Mouse (Mus musculus) adrenal gland (tissue): ENCODE measurements at regions not wholly inside any gene's neighbourhood (a gene's known extent, or its start where the extent isn't known, plus 50 kb on each side); places are given as distances from the start of the nearest gene placed in this dataset.
"Not testable (repeated sequence)": the region's sequence is repeated elsewhere in the genome, so short reads cannot be mapped to it uniquely, and the experiment has no call there.

Experiments
- intact Hi-C: fragments of 180-260 bp; cut with DNase I; formaldehyde crosslinking; loops from one replicate; pipeline ENCODE4 v1.15.1; 2025

DNA sequence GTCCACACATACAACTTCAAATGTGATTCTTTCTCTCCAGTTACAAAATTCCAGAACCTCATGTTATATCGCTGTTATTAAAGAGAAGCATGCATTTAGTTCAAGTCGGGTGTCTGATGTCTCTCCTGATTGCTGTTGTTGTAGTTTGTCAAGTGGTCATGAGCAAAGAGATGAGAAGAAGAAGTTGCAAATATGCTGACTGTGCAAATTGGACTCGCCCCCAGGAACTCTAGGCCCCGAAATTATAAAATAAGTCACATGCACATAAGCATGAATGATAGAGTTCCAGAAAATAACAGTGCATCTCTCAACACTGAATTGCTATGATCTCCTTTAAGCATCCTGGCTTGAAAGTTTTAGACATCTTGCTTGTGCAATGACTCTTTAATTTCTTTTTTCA lies 53.3 kb downstream of the Kif2b start:
- intact Hi-C loops, result no loop called here

- intact Hi-C loops, result no loop called here
Measured at GRCm38 (mm10) chr11:91479236-91479635, 98.1 kb downstream of the Kif2b start.

DNA sequence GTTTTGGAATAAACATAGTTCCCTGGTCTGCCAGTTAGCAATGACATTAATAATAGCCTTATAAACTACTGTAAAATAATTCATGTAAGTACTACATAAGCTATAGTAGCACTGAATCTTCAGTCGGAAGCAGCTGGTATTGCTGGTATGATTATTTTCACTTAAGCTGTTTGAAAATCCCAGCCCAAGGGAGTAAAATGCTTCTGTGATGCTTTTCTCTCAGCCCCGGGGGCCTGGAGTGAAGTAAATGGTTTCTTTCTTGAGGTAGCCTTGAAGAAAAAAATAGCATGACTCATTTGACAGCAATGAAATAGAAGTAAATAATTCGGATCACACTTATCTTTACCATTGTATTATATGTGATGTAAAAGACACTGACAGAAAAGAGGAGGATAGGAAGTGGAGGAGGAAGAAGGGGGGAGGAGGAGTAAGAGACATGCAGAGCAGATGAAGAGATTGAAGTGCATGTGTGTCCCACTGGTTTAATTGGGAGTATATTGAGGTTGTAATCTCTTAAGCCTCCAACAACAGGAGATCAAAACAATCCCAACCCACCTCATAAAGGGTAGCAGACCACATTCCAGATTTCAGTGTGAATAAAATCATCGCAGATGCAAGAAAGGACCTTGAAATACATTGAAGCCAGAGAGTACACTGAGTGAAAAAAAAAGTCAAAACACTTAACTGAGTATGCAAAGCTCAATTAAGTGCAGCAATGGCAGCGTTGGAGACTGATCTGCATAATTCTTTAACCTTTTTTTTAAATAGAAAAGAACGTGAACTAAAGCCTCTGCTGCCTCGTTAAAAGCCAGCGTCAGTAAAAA lies 113.6 kb downstream of the Kif2b start:
- intact Hi-C loops, result no loop called here

GRCm38 (mm10) chr11:91461946-91462345 lies 115.4 kb downstream of the Kif2b start:
- intact Hi-C loops, result no loop called here

DNA sequence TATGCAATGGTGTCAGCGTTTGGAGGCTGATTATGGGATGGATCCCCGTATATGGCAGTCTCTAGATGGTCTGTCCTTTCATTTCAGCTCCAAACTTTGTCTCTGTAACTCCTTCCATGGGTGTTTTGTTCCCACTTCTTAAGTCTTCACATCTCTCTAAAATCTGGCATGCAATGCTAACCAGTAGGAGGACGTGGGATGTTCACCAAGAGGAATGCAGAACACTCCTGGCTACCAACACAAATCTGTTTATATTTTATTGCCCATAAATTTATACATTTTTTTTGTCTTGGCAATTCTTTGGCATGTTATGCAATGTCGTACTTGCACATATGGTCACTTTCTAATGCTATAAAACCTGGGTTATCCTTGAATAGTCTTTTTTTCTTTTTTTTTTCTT lies 135.0 kb downstream of the Kif2b start:
- intact Hi-C loops, result no loop called here

DNA sequence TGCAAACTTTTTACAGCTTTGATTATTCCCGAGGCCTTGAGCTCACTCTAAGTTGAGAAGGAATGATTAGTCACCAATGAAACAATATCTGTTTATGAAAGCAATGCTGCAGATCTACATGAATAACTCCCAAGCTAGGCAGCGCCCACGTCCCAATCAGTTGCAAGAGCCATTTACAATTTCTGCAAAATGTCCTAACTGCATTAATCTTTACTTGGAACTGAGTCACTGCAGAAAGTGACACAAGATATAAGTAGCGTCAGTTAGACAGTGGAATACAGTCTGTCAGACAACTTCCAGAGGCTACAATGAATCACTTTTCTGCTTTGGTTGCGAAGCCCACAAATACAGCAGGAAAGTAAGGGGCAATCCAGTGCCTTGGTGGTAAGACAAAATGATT lies 145.2 kb downstream of the Kif2b start:
- intact Hi-C loops, result no loop called here

DNA sequence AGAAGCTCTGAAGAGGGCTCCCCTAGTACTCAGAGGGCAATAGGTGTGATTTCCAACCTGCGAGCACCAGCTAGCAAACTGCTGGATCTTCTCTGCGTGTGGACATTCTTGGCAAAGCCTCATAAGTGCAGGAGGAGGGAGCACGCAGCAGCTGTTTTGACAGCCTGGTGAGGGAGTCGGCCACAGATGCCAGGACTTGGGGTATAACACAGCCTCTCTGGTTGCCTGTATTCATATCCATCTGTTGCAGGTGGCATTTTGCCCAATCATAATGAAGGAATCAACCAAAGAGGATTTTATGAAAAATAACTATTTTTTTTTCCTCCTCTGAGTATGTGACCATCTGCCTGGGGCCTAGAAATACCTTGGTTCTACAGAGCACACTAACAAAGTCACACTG lies 150.6 kb downstream of the Kif2b start:
- intact Hi-C loops, result no loop called here

DNA sequence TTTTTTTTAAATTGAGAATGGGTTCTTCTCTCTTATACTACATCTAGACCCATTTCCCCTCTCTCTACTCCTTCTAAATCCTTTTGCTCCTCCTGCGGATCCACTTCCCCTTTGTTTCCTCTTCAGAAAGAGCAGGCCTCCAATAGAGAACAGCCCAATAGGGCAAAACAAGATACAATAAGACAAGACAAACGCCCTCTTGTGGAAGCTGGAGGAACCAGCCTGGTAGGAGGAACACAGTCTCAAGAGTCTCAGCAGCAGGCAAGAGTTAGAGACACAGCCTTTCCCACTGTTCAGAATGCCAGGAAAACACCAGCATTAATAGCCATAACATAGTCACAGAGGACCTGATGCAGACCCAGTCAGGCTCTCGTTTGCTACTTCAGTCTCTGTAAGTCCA lies 190.2 kb downstream of the Kif2b start:
- intact Hi-C loops, result no loop called here

DNA sequence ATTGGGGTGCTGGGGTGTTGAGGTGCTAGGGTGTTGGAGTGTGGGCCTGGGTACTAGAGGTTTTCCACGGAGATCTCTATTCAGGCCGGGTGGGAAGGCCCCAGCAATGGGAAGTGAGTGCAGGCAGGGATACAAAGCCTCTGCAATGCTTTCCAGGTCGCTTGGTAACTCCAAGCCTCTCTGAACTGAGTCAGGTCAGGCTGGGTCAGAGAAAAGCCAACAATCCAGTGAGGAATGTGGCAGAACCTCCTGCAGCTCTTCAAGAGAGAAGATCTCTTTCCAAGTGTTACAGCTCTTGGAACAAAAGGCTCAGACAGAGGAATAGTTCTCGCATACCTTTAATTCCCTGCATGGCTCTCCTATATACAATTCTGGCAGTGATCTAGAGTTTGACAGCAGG lies 220.3 kb downstream of the Kif2b start:
- intact Hi-C loops, result no loop called here

GRCm38 (mm10) chr11:91342629-91343028 lies 234.7 kb downstream of the Kif2b start:
- intact Hi-C loops, result no loop called here

GRCm38 (mm10) chr11:91333056-91333455 lies 244.3 kb downstream of the Kif2b start:
- intact Hi-C loops, result no loop called here

GRCm38 (mm10) chr11:91327543-91327942 lies 249.8 kb downstream of the Kif2b start:
- intact Hi-C loops, result no loop called here

GRCm38 (mm10) chr11:91310212-91310742 lies 267.1 kb downstream of the Kif2b start:
- intact Hi-C loops, result no loop called here

- intact Hi-C loops, result loop anchor here (5.0 kb wide), 1 partner anchor 753 kb away; no protein-coding TSS in a partner anchor
Measured at GRCm38 (mm10) chr11:91289194-91290123, 287.9 kb downstream of the Kif2b start.

DNA sequence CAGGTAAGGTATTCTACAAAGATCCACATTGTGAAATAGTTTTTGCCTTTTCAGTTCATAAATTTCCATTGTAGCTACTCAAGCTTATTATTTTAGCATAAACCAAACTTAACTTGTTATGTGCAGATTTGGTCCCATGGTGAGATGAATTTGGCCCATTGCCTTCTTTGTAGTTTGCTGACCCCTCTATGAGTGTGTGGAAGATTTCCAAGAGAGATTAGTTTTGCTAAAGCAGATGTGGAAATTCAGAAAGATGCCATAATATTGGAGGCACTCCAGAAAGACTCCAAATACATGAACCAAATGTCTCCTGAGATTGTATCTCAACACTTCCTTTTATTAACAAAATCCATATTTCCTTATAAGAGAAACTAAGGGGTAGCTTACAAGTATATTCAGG lies 291.0 kb downstream of the Kif2b start:
- intact Hi-C loops, result loop anchor here (5.0 kb wide), 1 partner anchor 756 kb away; no protein-coding TSS in a partner anchor

DNA sequence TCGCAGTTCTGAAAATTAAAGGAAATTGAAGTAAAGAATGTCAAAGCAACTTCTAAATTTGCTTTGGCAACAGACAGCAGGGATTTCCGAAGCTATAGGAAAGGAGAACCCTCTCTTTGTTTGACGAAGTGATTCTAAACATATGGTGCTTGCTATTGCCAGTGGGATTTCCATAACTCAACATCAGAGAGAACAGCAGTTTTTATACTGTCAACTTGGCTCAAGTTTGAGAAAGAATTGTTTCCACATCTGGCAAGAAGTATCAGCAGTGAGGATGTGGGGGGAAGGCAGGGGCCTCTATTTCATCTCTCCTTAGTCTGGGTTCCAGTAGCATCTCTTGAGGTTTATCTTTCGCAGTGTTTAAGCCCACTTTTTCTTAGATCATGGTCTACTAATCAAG lies 315.1 kb downstream of the Kif2b start:
- intact Hi-C loops, result no loop called here

DNA sequence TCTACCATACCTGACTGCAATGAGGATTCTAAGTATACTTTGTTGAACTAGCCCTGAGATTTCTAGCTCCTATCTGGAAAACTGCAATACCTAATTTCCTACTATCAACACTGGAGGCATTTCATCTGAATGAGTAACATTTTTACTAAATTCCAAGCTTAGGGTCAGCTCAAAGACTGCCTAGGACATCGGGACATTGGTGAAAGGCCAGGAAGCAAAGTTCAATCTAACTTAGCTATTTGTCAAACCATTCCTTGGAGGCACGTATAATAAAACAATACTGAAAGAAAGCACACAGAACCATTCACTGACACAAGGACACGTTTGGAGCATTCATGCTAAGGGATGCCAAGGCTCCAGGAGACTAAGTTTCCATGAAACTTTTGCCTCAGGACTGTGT lies 335.3 kb downstream of the Kif2b start:
- intact Hi-C loops, result not testable (repeated sequence)

- intact Hi-C loops, result no loop called here
Measured at GRCm38 (mm10) chr11:91216158-91216557, 361.2 kb downstream of the Kif2b start.

DNA sequence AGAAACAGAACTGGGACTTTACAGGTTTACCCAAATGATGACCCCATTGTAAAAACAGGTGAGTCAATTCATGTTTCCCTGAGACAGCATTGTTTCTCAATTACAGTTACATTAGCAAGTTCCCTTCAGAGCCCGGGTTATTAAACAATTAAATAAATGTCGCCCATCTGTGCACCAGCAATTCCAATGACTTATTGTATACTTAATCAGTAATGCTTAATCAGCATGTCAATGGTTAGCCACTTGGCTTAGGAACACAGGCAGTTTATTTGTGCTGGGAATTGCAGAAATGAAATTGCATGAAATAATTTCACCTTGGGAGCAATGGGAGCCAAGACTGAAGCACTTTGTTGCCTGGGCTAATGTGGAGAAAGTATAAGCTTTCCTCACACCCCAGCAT lies 364.3 kb downstream of the Kif2b start:
- intact Hi-C loops, result no loop called here

DNA sequence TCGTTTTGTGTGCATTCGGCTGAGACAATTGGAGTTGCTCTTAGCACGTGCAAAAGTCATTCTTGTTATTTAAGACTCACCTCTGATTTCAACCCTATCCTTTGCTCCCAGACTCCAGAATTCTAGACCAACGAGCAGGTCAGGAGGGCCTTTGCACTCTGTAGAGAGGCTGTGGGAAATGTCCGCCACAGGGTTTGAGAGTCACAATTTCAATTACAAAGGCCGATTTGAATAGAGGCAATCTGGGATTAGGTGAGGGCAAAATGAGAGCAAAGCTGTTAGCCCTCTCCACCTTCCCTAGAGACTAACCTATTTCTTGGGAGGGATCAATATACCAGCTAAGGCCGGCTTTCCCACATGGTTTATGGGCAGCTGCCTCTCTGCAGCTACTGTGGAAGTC lies 370.9 kb downstream of the Kif2b start:
- intact Hi-C loops, result no loop called here

DNA sequence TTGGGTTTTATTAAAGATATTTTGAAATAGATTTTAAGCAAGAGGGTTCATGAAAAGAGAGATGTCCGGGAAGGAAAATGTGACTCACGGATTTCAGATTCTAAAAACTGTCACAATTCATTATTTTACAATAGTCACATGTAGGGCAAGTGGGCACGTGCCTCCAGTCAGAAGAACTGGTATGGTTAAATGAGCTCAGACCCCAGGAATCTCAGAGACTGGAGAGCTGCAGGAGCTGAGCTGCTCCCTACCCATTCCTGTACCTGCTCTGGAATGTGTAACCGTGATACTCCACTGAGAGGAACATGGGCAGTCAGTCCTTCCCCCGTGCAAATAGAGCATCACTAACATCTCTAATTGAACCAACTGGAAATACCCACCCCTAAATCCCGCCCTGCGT lies 372.9 kb downstream of the Kif2b start:
- intact Hi-C loops, result no loop called here

DNA sequence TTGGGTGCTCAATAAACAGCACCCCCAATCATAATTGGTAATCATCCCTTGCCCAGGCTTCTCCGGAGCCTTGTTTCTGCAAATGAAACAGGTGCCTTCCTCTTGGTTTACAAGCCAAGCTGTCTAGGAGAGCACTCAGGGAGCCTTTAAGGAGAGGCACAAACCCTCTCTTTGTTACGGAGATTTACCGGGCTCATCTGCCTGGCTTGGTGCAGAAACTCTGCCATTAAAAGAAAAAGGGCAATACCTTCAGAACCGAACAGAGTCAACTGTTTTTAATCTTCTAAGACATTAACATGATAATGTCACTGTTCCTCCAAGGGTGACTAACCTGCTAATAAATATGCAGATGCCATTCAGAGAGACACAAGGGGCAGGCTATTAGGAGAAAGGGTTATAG lies 380.5 kb downstream of the Kif2b start:
- intact Hi-C loops, result no loop called here
